Mouse (Mus musculus) urinary bladder, adult 2 months (tissue): ENCODE measurements around the gene Anxa8. TPM values are rescaled to one million over a fixed set of nuclear protein-coding genes. Genes with fewer than 3 reads are reported as not detected.

ENCODE experiments used
- DNase-seq: peaks from one replicate; pipeline ENCODE4 v3.0.0; 2022; ENCODE audit warnings: low spot score
- polyA plus RNA-seq: library from polyadenylated mRNA; depleted of rRNA; stranded (reverse); fragments of >200 nt; gene quantifications from 2 replicates; pipeline ENCODE4 v1.2.3, GENCODE M21; 2012; rRNA removed

Gene Anxa8
- polyA plus RNA-seq = 39.5 and 42.4 TPM in 2 replicates

DNA sequence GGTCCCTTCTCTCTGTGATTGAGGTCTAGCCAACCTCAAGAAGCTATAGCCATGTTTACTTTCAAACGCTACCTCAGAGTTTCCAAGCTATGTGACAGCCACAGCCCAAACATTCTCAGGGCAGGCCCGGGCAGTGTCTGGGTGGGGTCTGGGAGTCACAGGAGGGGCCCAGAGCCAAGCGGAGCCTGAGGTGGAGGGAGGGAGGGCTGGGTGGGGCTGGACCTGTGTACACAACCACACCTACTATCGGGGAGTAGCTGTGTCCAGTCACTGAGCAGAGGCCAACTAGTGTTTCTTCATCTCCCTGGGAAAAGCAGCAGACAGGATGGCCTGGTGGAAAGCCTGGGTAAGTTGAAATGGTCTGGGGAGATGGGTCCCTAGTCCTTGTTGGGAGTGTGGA lies at the start of gene Anxa8:
Gene Anxa8, plus strand, starts transcription at position 251 of the 400 bp plus-strand sequence.
- DNase-seq = peak; percentile 46

DNA sequence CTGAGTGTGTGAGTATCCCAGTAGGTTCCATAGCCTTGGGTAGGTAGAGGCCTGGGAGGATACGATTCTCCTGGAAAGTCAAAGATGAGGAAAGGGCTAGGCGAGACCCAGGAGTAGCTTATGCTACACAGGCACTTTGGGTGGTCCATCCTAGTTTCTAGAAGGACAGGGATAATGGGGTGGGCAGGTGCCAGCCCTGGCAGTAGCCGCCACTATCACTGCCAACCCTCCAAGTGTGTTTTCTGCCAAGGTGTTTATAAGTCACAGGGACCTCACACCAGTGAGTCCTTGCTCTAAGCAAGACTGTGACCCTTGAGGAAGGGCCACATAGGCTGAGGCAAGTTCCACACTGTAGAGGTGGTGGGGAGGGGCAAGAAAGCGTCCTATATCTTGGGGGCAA lies 44.5 kb upstream of the Anxa8 start:
- DNase-seq = no peak

DNA sequence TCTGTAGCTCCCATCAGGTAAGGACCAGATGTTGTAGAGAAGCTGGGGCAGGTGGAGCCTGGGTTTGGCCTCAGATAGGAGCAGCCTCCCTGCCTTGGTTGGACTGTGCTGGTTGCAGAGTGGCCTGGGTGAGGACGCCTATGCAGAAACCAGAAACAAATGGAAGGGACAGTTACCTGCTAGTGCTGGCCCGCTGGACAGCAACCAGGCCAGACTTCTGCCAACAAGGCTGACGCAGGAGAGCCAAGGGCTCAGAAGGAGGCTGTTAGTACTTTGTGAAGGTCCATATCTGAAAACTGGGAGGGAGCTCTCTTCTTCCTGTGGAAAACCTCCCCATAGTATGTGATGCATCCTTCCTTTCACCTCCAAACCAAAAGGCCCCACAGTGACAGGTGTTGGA lies 42.4 kb upstream of the Anxa8 start:
- DNase-seq = no peak

DNA sequence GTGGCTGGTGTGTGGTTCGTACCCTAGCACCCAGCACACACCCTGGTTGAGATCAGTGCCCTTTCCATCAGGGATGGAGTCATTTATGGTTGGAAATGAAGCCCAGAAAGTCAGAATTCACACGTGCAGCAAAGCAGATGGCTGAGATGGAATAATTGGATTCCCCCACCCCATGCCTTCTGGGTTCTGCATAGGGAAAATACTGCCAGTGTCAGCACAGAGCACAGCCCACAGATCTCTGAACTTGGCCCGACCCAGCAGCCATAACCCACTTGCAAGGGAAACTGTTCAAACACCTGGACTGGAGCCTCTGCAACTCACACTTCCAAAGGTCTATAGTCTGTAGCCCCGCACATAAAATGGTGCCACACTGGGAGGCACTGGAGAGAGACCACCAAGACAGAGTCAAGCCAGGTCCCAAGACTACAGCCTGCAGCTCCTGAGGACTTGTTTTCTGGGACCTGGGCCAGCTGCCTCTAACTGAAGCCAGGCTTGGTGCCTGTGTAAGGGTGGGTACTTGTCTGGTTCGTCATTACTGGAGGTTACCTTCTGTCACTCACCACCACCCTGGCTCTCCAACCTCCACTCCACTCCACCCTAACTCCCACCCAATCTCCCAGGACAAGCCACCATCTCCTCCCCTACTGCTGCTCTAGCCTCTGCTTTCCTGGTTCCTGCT lies 35.5 kb upstream of the Anxa8 start:
- no peak for DNase-seq

DNA sequence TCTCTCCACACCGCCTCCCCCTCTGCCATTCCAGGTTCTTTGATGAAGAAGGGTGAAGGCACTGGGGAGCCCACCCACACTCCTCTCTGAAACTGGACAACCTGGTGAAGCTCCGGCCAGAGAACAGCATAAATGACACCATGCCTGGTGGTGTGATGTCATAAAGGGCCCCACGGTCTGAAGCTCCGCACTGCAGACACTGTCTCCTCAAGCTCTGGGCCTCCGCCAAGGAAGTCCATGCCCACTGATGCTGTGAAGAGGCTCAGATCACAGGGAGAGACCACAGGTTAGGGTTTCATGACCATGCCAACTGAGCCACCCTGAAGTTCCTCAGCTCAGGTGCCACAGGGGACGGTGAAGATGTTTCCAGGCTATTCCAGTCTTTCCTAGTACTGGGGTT lies 33.3 kb upstream of the Anxa8 start, which contains the start of gene Antxrl:
Gene Antxrl, plus strand, starts transcription at position 192 of the 400 bp plus-strand sequence.
- no peak for DNase-seq

DNA sequence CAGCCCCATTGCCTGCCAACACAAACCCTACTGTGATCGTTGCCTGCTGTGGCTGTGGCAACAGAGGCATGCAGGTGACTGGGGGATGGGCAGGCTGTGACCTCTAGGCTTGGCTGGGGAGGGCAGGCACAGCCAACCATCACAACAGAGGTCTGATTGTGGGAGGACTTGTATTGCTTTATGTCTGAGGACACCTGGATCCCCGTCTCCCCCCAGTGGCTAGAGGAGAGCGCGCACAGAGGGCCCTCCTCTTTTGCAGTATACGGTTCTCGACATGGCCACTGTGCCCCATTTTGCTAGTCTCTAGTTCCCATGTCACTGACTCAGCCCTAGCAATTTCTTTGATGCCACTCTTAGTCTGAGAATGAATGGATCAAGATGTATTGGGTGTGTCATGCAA lies 14.1 kb upstream of the Anxa8 start:
- DNase-seq = no peak

DNA sequence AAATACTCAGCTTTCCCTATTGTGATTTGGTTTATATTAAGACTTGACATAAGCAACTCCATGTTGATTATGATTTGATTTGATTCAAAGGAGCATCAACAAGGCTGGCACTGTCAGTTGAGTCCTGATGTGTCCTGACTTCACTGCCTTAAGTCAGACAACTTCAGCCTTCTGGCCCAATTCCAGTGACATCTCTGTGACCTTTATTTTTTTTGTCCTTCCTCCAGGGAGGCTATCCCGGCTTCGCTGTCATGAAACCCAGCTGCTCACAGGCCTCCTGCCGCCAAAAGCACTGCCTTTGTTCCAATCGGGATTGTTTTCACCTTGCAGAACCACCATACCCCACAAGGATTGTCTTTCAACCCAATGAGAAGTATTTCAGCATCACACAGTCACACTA lies 10.4 kb upstream of the Anxa8 start:
- DNase-seq = no peak

DNA sequence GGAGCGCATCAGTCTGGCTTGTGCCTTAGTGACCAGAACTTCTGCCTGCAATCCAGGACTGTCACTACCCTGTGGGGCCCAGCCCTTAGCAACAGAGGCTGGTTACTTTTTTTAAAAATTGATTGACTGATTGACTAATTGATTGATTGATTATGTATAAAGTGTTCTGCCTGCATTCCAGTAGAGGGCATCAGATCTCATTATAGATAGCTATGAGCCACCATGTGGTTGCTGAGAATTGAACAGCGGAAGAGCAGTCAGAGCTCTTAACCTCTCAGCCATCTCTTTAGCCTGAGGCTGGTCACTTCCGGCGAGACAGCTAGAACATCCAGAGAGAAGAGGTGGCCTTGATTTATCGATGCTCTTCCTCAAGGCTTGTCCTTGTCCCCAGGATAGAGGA lies 8.6 kb upstream of the Anxa8 start:
- DNase-seq = no peak

DNA sequence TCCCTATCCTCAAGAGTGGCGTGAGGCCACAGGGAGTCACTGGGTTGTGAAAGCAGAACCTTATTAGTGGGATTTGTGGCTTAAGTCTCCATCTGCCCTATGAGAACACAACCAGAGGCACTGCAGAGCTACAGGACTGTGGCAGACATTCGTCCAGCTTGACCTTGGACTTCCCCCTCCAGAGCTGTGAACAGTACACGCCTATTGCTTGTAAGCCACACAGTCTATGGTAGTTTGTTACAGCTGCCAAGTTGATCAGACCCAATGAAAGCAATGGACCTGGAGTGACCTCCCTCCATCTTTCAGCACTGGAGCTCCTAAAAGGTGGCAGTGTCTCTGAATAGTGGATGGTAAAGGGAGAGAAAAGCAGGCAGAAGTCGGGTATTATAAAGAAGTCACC lies 7.5 kb upstream of the Anxa8 start:
- DNase-seq = no peak

DNA sequence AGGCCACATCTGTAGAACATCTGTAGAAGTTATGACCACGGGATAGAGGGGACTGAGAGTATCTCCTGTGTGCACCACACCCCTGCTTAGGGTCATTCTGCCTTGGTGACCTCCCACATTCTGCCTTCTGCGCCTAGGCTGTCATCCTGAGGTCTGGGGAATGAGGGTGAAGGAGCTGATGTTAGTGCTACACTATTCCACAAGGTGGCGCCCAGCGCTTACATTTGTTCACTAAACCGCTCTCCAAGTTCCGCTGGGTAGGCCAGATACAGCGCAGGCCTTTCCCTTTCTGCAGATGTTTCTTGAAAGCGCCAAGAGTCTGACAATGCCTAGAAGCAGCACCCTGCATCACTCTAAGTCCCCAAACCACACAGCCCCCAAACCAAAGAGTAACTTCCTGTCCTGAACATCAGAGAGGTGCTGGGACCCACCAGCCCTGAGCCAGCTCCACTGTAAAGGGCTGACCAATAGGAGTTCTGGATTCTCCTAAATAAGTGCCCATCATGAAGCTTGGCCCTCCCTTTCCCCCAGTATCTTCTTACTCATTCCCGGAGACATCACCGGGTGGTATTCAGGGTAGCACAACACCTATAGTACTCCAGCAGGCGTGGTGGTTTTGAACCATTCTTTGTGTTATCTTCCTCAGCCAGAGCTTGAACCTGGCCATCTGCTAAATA lies 5.3 kb upstream of the Anxa8 start:
- peak; percentile 46 for DNase-seq

DNA sequence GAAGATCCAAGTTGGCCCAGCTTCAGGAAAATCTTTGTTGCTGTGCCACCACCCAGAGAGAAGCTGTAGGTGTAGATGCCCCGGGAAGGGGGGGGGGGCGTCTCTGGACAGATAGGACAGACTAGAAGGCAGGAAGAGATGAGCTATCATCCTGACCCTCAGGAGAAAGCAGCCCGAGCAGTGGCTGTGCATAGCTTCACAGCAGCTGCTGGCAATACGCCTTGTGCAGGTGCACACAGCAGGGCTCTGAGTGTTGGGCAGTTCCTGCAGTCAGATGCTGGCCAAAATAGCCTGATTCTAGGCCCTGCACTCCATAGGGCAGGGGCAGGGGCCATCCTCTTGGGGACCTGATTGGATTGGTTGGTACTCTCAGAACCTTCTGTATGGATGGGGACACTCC lies 1.0 kb downstream of the Anxa8 start:
- no peak for DNase-seq

DNA sequence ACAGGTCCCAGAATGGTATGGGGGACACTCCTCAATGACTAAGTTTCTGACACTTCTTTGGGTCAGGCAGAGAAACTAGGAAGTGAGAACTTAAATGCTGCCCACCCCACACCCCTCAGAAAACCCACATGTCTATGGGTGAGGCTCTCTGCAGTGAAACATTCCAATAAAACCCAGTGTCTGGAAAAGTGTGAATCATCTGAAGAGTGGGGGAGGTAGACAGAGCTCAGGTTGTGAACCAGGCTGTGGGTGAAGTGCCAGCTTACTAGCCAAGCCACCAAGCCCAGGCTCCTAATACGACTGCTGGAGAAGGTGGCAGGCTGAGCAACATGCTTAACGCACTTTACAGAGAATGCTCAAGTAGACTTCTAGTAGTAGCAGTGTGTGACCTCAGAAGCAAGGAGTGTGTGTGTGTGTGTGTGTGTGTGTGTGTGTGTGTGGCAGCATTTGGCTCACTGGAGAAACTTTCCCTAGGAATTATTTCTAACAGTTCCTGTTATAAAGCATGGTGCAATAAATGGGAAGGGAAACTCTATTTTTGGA lies 2.1 kb downstream of the Anxa8 start:
- no peak for DNase-seq

DNA sequence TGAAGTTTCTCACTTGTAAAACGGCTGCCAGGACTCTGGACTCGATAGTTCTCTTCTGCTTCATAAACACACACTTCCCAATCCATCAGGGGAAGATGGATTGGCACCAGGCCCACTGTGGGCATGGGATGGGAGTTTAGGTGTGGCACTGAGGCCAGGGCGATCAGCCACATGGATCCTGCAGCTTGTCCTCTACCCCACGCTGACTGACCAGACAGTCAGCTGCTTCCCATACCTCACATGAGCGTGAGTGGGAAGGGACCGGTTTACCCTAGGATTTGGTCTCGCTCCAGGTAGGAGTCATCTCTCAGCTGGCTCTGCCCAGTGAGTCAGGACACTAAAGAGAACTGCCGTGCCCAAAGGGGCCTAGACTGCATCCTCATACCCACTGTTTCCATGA lies 4.0 kb downstream of the Anxa8 start:
- no peak for DNase-seq

DNA sequence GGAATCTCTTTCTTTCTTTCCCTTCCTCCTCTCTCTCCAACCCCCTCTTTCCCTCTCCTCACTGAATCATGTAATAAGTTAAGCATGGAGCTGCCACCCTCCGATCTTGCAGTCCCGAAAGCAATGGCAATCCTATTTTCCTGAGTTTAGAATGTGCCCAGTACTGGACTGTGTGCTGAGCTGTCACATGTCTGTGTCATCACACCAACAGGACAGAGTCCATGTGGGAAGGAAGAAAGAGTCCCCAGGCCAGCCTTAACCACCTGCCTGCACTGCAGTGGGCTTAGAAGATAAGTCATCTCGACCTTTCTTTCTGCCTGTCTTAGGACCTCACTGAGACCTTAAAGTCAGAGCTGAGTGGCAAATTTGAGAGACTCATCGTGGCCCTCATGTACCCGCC lies 5.7 kb downstream of the Anxa8 start:
- peak; percentile 9 for DNase-seq

DNA sequence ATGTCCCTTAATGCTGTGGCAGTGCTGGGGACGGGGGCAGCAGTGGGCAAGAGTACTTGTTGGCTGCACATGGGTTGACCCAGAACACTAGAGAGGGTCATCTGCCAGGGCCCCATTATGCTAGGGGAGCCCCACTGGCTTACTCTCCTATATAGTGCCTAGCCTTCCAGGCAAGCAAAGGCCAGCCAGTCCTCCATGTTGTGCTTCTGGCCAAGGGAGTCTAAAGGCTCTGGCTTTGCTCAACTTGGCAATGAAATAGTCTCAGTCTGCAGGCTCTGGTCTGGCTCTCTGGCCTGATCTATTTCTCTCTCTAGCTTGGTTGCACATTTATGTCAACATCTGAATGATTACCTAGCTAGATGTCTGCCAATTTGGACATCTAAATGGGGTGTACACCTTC lies 7.1 kb downstream of the Anxa8 start:
- peak; percentile 8 for DNase-seq

DNA sequence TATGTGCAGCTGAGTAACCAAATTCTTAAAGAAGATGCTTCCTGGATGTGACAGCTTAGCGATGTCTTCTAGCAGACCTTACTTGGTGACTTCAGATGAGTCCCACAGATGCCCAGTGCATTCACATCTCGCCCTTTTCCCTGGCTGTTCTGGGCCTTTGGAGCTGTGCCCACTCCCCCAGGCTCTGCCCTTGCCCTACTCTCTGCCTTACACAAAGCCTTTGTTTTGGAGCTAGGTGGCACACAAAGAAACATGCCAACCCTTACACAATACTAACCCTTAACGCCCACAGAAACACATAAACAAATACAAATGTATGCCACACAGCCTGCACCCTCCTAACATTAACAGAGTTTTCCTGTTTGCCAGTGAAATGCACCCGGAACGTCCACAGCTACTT lies 10.4 kb downstream of the Anxa8 start:
- peak; percentile 5 for DNase-seq

DNA sequence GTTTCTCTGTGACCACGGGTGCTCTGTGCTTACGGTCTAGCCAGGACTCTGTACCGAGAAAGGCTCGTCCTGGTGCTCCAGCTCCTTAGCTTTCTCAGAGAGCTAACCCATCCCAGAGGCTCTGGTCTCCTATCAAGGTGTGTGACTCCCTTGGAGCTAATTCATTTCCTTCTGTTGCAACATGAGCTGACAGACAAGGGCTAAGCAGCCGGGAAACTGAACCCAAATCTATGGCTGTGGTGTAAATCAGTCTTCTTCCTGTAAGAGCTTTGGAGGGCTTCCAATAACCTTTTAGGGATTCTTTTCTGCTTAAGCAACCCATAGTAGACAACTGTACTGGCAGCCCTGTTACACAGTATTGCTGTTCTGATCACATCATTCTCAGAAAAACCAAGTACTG lies 16.8 kb downstream of the Anxa8 start, which contains the start of gene A630023A22Rik:
Gene A630023A22Rik, minus strand, starts transcription at position 154 of the 400 bp plus-strand sequence.
- DNase-seq = peak; percentile 22

DNA sequence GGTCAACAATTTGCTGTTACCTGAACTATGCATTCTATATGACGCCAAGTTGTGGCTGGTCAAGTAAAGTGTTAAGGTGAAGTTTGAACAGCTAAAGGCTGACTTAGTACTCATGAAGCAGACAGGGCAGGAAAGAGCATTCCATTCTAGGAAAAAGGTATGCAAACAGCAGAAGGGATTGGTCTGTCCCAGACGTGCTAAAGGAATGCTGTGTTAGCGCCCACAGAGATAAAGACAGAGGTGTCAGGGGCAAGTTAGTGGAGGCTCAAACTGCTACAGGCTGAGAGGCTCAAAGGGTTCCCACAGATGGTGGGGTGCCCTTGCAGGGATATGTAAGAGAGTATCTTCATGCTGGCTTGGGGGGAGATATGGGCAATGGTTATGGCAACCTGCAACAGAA lies 18.1 kb downstream of the Anxa8 start:
- no peak for DNase-seq

DNA sequence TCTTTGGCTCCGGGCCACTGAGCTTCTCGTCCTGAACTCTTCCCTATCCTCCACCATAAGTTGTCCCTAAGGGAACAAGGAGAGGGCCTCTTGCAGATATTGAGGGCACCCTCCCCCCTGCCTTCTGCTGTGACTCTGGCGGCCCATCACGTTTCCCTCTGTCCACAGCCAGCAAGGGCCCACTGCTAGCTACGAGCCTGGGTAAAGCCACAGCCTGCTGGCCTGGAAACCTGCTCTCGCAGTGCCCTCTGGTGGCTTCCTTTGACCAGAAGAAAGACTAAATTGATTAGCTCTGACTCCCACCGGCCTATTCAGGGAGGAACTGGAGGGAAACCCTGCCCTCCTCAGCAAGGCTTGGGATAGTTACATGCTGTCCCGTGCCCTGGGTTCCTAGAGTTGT lies 19.1 kb downstream of the Anxa8 start:
- DNase-seq = peak; percentile 69

DNA sequence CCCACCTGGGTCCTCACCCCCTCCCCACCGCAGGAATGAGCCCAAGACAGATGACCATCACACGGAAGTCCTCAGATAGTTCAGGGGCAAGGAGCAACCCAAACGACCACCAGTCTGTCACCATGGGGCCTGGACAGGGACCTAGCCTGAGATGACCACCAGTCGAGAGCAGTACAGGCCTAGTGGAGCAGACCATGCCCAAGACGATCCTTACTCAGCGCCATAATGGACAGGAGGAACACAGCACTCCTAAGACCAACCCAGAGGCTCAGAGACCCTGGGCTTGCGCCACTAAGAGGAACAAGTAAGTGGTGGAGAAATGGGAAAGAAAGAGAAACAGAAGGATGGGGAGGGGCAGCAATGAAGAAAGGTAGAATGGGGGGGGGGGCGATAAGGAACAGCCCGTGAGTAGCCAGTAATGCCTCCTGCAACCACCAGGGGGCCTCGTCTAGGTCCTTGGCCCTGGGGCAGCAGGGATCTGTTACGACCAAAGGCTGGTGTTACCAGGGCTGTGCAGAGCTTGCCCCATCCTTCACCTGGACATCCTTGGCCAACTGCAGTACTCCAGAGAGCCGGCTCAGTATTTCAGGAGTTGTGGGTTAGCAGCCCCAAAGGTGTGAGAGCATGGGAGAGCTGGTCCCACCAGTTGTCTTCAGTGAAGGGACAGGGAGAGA lies 20.7 kb downstream of the Anxa8 start:
- DNase-seq = peak; percentile 41

DNA sequence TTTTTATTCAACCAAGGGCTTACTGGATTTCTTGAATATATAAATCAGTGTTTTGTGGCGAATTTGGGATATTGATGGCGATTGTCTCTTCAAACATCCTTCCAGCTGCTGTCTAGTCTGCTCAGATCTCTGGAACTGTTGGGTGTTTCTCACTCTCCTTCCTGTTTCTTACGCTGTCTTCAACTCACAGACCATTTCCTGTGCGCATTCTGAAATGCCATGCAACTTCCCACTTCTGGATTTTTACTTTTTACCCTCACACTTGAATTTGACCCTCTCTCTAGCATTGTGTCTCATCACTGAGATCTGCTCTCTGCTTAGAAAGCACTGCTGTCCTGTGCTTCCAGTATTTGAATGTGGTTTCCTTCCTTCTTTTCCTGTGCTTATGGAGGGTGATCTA lies 21.8 kb downstream of the Anxa8 start:
- DNase-seq = no peak

DNA sequence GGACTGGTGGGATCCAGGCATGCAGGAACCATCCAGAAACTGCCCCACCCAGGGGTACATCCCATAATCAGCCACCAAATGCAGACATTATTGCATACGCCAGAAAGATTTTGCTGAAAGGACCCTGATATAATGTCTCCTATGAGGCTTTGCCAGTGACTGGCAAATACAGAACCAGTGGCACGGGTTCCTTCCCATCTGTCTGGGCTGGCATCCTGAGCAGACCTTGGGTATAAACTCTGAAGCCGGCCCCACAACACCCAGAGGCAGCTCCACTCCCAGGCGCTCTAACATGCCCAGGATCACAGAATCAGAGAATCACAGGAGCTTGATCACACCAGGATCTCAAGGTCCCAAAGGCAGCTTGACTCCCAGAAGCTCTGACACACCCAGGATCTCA lies 28.5 kb downstream of the Anxa8 start:
- DNase-seq = no peak
